Mouse (Mus musculus) heart, adult 2 months (tissue): Measurements from ENCODE around the gene Gm13178.

Source experiments
- EP300 ChIP-seq: fragments of 200-500 bp; IDR thresholded peaks from 2 replicates; pipeline ENCODE4 v1.6.1; 2011; ENCODE audit warnings: low read depth, low read length, control low read depth; ENCODE audit not compliant: insufficient read depth
- POLR2A ChIP-seq: fragments of 200-500 bp; IDR thresholded peaks from 2 replicates; pipeline ENCODE4 v1.6.1; 2011; ENCODE audit warnings: mild to moderate bottlenecking, low read depth, low read length, control low read depth; ENCODE audit not compliant: insufficient read depth

- TF ChIP-seq POLR2A (no peak), EP300 (no peak)
Measured at GRCm38 (mm10) chr4:144749139-144749538, 27.9 kb upstream of the Gm13178 start.
